Mouse (Mus musculus) right cerebral cortex, postnatal 14 days (tissue): ENCODE measurements around the gene Pdzk1ip1.

ENCODE experiments used
- DNase-seq: peaks from one replicate; pipeline ENCODE4 v3.0.0; 2022

Pdzk1ip1 gene

DNA sequence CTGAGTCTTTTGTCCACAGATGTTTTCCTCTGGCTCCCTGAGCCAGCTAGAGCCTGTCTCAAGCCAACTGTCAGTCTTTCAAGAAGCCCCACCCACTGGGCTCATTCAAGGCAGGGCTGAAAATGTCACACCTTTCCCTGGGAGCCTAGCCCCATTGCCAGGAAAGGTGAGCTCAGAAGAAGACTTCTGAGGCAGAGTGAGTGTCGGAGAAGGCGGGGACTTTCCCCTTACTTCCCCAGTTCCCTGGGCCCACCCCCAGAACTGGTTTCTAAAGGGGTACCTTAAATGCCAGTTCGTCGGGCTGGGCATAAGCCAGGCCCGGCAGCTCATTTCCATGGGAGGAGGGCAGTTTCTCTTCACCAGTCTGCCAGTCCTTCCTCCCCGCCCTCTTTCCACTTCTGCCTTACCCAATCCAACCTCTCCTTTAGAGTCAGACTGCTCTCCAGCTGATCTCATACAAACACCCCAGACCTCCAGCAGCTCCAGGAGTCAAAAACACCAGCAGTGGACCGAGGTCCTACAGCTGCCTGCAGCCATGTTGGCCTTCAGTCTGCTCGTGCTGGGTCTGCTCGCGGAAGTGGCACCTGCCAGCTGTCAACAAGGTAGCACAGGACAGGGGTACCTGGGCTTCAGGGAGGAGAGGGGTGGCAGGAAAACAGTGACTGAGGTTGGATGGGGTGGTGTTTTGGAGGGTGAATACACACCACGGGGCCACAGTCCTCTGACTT, at the start of gene Pdzk1ip1:
Gene Pdzk1ip1, plus strand, starts transcription at position 98 of the 728 bp plus-strand sequence.
- DNase-seq, result no peak

- DNase-seq, result no peak
These were observed 42.9 kb upstream of the Pdzk1ip1 start for GRCm38 (mm10) chr4:115045621-115046020.

GRCm38 (mm10) chr4:115047750-115048149, 40.8 kb upstream of the Pdzk1ip1 start:
- DNase-seq, result peak; percentile 56

DNA sequence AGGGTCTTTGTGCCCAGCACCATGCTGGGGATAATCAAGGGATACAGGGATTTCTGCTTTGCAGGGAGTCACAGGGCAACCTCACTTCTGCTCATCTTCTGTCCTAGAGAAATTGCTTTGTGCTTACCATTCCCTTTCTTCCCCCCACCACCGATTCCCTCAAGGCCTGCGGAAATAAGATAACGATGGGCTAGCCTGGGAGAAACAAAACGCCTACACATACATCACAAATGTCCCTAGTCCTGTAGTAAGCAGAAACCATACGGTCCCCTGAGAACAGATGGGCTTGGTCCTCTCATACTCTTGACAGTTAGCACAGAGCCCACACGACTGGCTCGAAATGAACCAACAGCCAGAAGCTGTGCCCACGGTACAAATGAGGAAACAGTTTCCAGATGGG, 40.3 kb upstream of the Pdzk1ip1 start:
- no peak for DNase-seq

DNA sequence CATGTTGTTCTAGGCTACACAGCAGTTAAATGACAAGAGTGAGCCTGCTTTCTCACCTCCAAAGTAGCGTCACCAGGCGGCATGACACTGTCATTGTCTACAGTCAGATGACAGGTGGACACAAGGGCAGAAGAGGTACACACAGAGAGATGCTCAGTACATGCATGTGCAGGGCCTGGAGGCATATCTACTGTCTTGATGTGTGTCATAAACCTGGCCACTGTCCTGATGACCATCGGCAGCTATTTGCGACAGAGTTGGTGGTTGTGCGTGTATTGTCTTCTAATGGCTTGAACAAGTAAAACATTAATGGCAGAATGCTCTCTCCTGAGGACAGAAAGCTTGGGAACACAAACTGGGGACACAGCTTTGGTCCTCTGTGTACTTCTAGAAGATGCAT, 37.3 kb upstream of the Pdzk1ip1 start:
- DNase-seq, result no peak

DNA sequence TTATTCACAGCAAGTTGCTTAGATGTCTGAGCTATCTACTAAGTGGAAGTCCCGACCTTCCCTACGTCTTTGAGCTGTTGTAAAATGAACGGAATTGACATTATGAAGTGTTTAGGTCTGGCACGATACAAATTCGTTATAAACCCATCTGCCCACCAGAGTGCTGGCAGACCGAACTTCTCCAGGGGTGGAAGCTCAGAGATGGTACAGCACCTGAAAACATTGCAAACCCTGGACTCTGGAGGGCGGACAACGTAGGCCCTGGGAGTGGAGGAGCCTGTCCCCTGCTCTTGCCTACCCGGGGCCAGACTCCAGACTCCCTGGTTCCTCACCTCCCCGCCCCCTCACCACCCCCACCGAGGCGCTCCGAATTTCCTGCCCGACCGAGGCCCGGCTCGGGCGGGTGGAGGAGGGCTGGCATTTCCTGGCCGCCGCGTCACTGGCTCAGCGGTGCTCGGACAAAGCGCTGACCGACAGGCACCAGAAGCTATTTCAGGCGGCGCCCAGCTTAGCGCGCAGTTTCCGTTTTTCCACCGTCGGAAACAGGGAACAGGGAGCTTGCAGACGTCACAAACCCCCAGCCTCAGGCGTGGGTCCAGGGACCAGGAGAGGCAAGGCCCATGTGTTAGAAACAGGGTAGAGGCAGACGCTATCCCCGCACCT, 36.0 kb upstream of the Pdzk1ip1 start:
- peak; percentile 52 for DNase-seq

DNA sequence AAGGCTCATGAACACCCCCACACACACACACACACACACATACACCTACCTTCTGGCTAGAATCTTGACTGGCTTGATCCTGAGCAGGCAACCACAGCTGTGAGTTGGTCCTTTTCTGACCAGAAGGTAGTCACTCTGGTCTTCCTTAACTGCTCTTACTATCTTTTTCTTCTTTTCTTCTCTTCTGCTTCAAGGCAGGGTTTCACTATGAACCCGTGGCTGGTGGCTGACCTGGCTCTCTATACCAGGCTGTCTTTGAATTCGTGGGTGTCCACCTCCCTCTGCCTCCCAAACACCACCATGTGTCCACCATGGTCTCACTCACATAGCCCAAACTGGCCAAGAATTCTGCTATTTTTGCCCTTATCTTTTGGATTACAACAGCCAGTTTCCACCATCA, 33.5 kb upstream of the Pdzk1ip1 start:
- no peak for DNase-seq

- no peak for DNase-seq
These were observed 32.8 kb upstream of the Pdzk1ip1 start for GRCm38 (mm10) chr4:115055691-115056090.

GRCm38 (mm10) chr4:115056371-115056920, 32.1 kb upstream of the Pdzk1ip1 start, which contains the start of gene Tal1:
Gene Tal1 (plus strand): TSS chr4:115056426.
- DNase-seq, result no peak

- DNase-seq, result peak; percentile 26
These were observed 31.4 kb upstream of the Pdzk1ip1 start for GRCm38 (mm10) chr4:115056921-115057673.

- DNase-seq, result no peak
These were observed 30.7 kb upstream of the Pdzk1ip1 start for GRCm38 (mm10) chr4:115057674-115058316.

DNA sequence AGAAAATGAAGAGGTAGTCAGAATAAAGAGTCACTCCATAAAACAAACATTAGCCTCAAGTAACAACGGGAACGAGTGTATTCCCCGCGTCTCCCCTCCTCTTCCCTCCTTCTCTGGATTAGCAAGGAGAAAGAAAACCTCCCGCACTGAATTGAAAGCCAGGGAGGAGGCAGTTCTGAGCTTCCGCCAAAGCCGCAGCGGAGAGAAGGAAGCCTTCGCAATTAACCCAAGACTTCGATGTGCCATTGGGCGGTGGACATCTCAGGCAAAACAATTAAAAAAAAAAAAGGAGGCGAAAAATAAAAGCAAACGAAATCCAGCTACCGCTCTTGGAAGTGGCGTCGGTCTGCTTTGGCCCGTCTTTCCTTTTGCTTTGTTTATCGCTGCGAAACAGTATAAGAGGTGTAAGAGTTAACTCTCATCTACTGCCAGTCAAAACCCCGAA, 30.2 kb upstream of the Pdzk1ip1 start:
- DNase-seq, result no peak

GRCm38 (mm10) chr4:115058871-115059590, 29.5 kb upstream of the Pdzk1ip1 start:
- no peak for DNase-seq

DNA sequence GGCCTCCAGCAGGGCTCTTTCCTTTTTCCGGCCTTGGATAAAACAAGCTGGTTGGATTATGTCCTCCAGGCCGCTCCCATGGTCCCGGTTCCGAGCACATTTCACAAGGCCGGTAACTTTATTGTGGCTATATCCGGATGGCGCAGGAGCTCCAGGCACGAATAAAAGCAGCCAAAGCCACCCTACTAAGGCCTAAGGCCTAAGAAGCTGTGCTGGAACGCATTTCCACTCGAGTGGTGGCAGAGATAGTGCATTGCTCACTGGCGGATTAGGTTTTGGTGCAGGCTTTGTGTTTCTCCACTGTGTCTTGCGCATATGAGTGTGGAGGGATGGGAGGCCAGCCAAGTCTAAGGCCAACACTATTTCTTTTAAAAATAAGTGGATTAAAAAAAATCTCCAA, 28.6 kb upstream of the Pdzk1ip1 start:
- no peak for DNase-seq

DNA sequence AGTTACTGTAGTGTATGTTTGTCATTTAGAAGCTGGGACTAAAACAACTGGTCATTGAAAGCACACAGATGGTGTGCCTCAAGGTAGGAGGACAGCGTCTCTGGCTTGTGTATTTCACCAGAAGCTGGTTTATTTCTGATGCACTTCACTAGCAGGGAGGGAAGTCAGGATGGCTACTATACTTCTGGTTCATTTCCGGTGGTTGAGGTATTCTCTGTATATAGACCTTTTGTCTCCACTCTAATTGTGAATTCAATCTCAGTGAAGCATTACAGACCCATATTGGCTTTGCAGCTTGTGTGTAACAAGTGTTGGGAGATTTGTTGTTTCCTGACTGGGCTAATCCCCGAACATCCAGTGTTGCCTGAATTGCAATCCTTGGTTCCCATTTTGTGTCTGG, 27.8 kb upstream of the Pdzk1ip1 start:
- DNase-seq, result no peak

- DNase-seq, result no peak
These were observed 26.0 kb upstream of the Pdzk1ip1 start for GRCm38 (mm10) chr4:115062540-115062874.

- peak; percentile 48 for DNase-seq
These were observed 25.5 kb upstream of the Pdzk1ip1 start for GRCm38 (mm10) chr4:115062875-115063517.

- DNase-seq, result no peak
These were observed 24.8 kb upstream of the Pdzk1ip1 start for GRCm38 (mm10) chr4:115063518-115064239.

DNA sequence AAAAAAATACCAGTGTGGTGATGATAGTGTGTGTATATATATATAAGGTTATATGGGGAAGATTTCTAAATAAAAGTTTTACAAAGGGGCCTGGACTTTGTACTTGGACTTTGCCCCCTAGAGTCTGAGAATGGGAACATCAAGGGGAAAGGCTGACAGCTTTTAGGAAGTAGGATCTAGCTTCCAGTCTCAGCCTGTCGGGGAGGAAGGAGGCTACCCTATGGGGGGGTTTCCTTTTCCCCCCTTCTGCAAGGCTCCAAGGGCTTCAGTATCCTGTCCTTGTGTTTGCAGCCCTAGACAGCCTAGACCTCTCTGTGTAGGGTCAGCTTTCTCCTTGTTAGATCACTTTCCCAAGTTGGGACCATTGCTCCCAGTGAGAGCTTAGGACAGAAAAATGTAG, 16.8 kb upstream of the Pdzk1ip1 start:
- no peak for DNase-seq

GRCm38 (mm10) chr4:115074789-115075188, 13.7 kb upstream of the Pdzk1ip1 start:
- DNase-seq, result no peak
